Mouse (Mus musculus) retina, adult 2 months (tissue): Measurements from ENCODE around the gene Lgals12.

Experiments used
- DNase-seq: peaks from one replicate; pipeline ENCODE4 v3.0.0-alpha.2; 2012; ENCODE audit warnings: low read depth, low spot score

The Lgals12 gene

GRCm38 (mm10) chr19:7606801-7607689 is at the start of gene Lgals12:
Gene Lgals12 (minus strand): TSS chr19:7607193.
- DNase-seq = no peak

GRCm38 (mm10) chr19:7648913-7649666 is 42.1 kb upstream of the Lgals12 start:
- no peak for DNase-seq

GRCm38 (mm10) chr19:7633786-7634185 is 26.8 kb upstream of the Lgals12 start:
- DNase-seq = no peak

- no peak for DNase-seq
These were observed 26.0 kb upstream of the Lgals12 start for GRCm38 (mm10) chr19:7633021-7633420.

- DNase-seq = no peak
These were observed 10.7 kb upstream of the Lgals12 start for GRCm38 (mm10) chr19:7617696-7618095.

GRCm38 (mm10) chr19:7617085-7617484 is 10.1 kb upstream of the Lgals12 start:
- no peak for DNase-seq

GRCm38 (mm10) chr19:7616231-7616930 is 9.4 kb upstream of the Lgals12 start:
- DNase-seq = no peak

- no peak for DNase-seq
These were observed 6.2 kb upstream of the Lgals12 start for GRCm38 (mm10) chr19:7613151-7613550.

GRCm38 (mm10) chr19:7611942-7612757 is 5.2 kb upstream of the Lgals12 start, which contains the start of gene Hrasls5:
Gene Hrasls5 (plus strand): TSS chr19:7612541.
- no peak for DNase-seq

- no peak for DNase-seq
These were observed 753 bp upstream of the Lgals12 start for GRCm38 (mm10) chr19:7607690-7608201.

GRCm38 (mm10) chr19:7605930-7606783 is 836 bp downstream of the Lgals12 start:
- DNase-seq = no peak

GRCm38 (mm10) chr19:7605013-7605412 is 2.0 kb downstream of the Lgals12 start:
- DNase-seq = no peak

GRCm38 (mm10) chr19:7604107-7604506 is 2.9 kb downstream of the Lgals12 start:
- DNase-seq = no peak

GRCm38 (mm10) chr19:7601551-7601950 is 5.4 kb downstream of the Lgals12 start:
- no peak for DNase-seq

GRCm38 (mm10) chr19:7598481-7598880 is 8.5 kb downstream of the Lgals12 start:
- DNase-seq = no peak

- DNase-seq = no peak
These were observed 11.5 kb downstream of the Lgals12 start for GRCm38 (mm10) chr19:7595534-7595933.

- no peak for DNase-seq
These were observed 15.0 kb downstream of the Lgals12 start for GRCm38 (mm10) chr19:7592018-7592417.

GRCm38 (mm10) chr19:7590795-7591194 is 16.2 kb downstream of the Lgals12 start:
- DNase-seq = no peak

- no peak for DNase-seq
These were observed 21.2 kb downstream of the Lgals12 start for GRCm38 (mm10) chr19:7585764-7586163.

GRCm38 (mm10) chr19:7585279-7585678 is 21.7 kb downstream of the Lgals12 start:
- no peak for DNase-seq
